Mouse (Mus musculus): Measurements from ENCODE around the gene Ets2. TPM values are rescaled to one million over a fixed set of nuclear protein-coding genes. Genes with fewer than 3 reads are reported as not detected.

Ets2 gene
- total and polyA plus RNA-seq, 3 experiments: 15.9 to 23.5 TPM; not detected in 1

GRCm38 (mm10) chr16:95750211-95750629 is 48.3 kb downstream of the Ets2 start:
- Histone ChIP-seq H3K9ac (ENCODE audit: control insufficient read depth, low read depth, low read length, poor library complexity, severe bottlenecking) (peak overlapping the region; percentile 55), H3K36me3 (ENCODE audit: control insufficient read depth in 1 of 2, insufficient read depth in 2 of 2, low read length in 2 of 2) (peaks cover 0 to 13% of the 10 kb centered on the region in 2 experiments; a peak in 2 of 4 replicates), H3K27me3 (ENCODE audit: control insufficient read depth in 1 of 2, insufficient read depth in 2 of 2, low read length in 2 of 2) (peaks cover 9 to 11% of the 10 kb centered on the region in 2 experiments), H3K4me3 (ENCODE audit: control insufficient read depth in 1 of 2, insufficient read depth in 1 of 2, low read depth in 2 of 2, low read length in 2 of 2) (peak overlapping the region; percentile 45 to 50), H3K9me3 (replicated peaks; ENCODE audit: insufficient read depth, low read length) (no peaks in the 10 kb centered on the region), H3K79me2 (ENCODE audit: control insufficient read depth, insufficient read depth, low read length, poor library complexity) (no peaks in the 10 kb centered on the region), H3K27ac (ENCODE audit: control insufficient read depth, low read depth, low read length) (peak overlapping the region; percentile 37), H3K4me1 (ENCODE audit: control insufficient read depth in 1 of 2, insufficient read depth in 2 of 2, low read length in 2 of 2) (peaks cover 11 to 16% of the 10 kb centered on the region in 2 experiments; a peak in 3 of 4 replicates)
- DNase-seq (ENCODE audit: low read depth, low spot score): peak; percentile 60
- TF ChIP-seq E2F4 (IDR thresholded peaks at IDR 0.05; ENCODE audit: borderline replicate concordance, low read depth, low read length) (peak; percentile 97), MEF2A (IDR thresholded peaks at IDR 0.05; ENCODE audit: extremely low read depth, insufficient replicate concordance, low read depth, low read length, poor library complexity, severe bottlenecking) (no peak), GATA1 (IDR thresholded peaks at IDR 0.05; ENCODE audit: low read depth, low read length) (peak; percentile 77), ETS1 (IDR thresholded peaks at IDR 0.05; ENCODE audit: low read depth, low read length) (peak; percentile 41; the same call in 1 of the 2 replicates), EP300 (IDR thresholded peaks at IDR 0.05; ENCODE audit: low read depth in 1 of 2, low read length in 2 of 2) (peak in 1 of 2 experiments; percentile 35; a peak in 1 of 4 replicates), POLR2AphosphoS2 (IDR thresholded peaks at IDR 0.05; ENCODE audit: low read length) (no peak)

- peaks cover 4 to 5% of the 10 kb centered on the region in 2 experiments for H3K27me3 ChIP-seq (ENCODE audit: control insufficient read depth in 1 of 2, insufficient read depth in 2 of 2, low read length in 2 of 2)
- no peak overlapping the region for H3K4me3 ChIP-seq (ENCODE audit: control insufficient read depth in 1 of 2, insufficient read depth in 1 of 2, low read depth in 2 of 2, low read length in 2 of 2)
- TF ChIP-seq UBTF (IDR thresholded peaks at IDR 0.05; ENCODE audit: borderline replicate concordance, insufficient read depth, low read depth, low read length) (no peak), RAD21 (IDR thresholded peaks at IDR 0.05; ENCODE audit: low read depth, low read length) (no peak), CTCF (IDR thresholded peaks at IDR 0.05 in 2 of 3, conservative IDR thresholded peaks at IDR 0.05 in 1 of 3; ENCODE audit: control insufficient read depth in 1 of 3, insufficient read depth in 1 of 3, low read depth in 2 of 3, low read length in 3 of 3, poor library complexity in 1 of 3, severe bottlenecking in 1 of 3) (no peak), ELF1 (IDR thresholded peaks at IDR 0.05; ENCODE audit: low read depth, low read length) (no peak), TBP (IDR thresholded peaks at IDR 0.05; ENCODE audit: low read depth, low read length) (no peak), ZKSCAN1 (IDR thresholded peaks at IDR 0.05; ENCODE audit: low read depth, low read length) (no peak), POLR2A (IDR thresholded peaks at IDR 0.05; ENCODE audit: control insufficient read depth in 1 of 2, insufficient read depth in 1 of 2, low read depth in 1 of 2, low read length in 2 of 2, poor library complexity in 1 of 2) (no peak), MAFK (IDR thresholded peaks at IDR 0.05; ENCODE audit: borderline replicate concordance, low read depth, low read length) (no peak), POLR2AphosphoS2 (IDR thresholded peaks at IDR 0.05; ENCODE audit: low read length) (no peak), EP300 (IDR thresholded peaks at IDR 0.05; ENCODE audit: low read depth in 1 of 2, low read length in 2 of 2) (no peak), MYC (IDR thresholded peaks at IDR 0.05; ENCODE audit: low read depth, low read length) (no peak), RCOR1 (IDR thresholded peaks at IDR 0.05; ENCODE audit: low read depth, low read length) (no peak)
Measured at GRCm38 (mm10) chr16:95752502-95752901, 50.6 kb downstream of the Ets2 start.

More at GRCm38 (mm10) chr16:95752502-95752901, 50.6 kb downstream of the Ets2 start:
- DNase-seq (ENCODE audit: low read depth, low spot score): no peak
- H3K9ac ChIP-seq (ENCODE audit: control insufficient read depth, low read depth, low read length, poor library complexity, severe bottlenecking): no peak overlapping the region
- peaks cover 11 to 16% of the 10 kb centered on the region in 2 experiments; a peak in 3 of 4 replicates for H3K4me1 ChIP-seq (ENCODE audit: control insufficient read depth in 1 of 2, insufficient read depth in 2 of 2, low read length in 2 of 2)
- H3K9me3 ChIP-seq (replicated peaks; ENCODE audit: insufficient read depth, low read length): no peaks in the 10 kb centered on the region
- no peaks in the 10 kb centered on the region for H3K79me2 ChIP-seq (ENCODE audit: control insufficient read depth, insufficient read depth, low read length, poor library complexity)
- H3K27ac ChIP-seq (ENCODE audit: control insufficient read depth, low read depth, low read length): no peak overlapping the region
- H3K36me3 ChIP-seq (ENCODE audit: control insufficient read depth in 1 of 2, insufficient read depth in 2 of 2, low read length in 2 of 2): peaks cover 0 to 13% of the 10 kb centered on the region in 2 experiments; a peak in 2 of 4 replicates

Measured in MEL (cell line).